Mouse (Mus musculus) cortical plate, adult 2 months (tissue): Measurements from ENCODE around the gene Sgms1.

Experiments used
- CTCF ChIP-seq: fragments of 200-500 bp; IDR thresholded peaks from 2 replicates; pipeline ENCODE4 v1.5.1; 2011; ENCODE audit warnings: mild to moderate bottlenecking, control low read depth, low read length; ENCODE audit not compliant: insufficient read depth; ENCODE audit errors: extremely low read depth
- POLR2A ChIP-seq: fragments of 200-500 bp; IDR thresholded peaks from 2 replicates; pipeline ENCODE4 v1.6.1; 2011; ENCODE audit warnings: mild to moderate bottlenecking, low read length, control low read depth; ENCODE audit not compliant: insufficient read depth; ENCODE audit errors: extremely low read depth

- TF ChIP-seq CTCF (no peak), POLR2A (no peak)
Observed at GRCm38 (mm10) chr19:32363587-32363986, 25.9 kb downstream of the Sgms1 start.
